Mouse (Mus musculus) granulocyte monocyte progenitor cell, adult 5-6 weeks (primary cell): ENCODE results near the gene Lrpprc. TPM values are rescaled to one million over a fixed set of nuclear protein-coding genes. Genes with fewer than 3 reads are reported as not detected.

ENCODE experiments used
- ATAC-seq: replicated peaks from 2 replicates; pipeline ENCODE4 v1.8.0; 2016; ENCODE audit warnings: mild to moderate bottlenecking, moderate TSS enrichment, inconsistent platforms; ENCODE audit not compliant: poor library complexity, severe bottlenecking
- total RNA-seq, 2 experiments: library from RNA; stranded (forward) in 1 of 2; stranded (reverse) in 1 of 2; fragments of 200-712, 200-1000 nt in 1 of 2; fragments of >200 nt in 1 of 2; fragmentation: Nextera tagmentation in 1 of 2; gene quantifications; 2 replicates each; pipeline ENCODE4 v1.2.3; 2014 to 2017

Lrpprc gene
- total RNA-seq, 2 experiments from 2014 or later = 51.2 to 76.4 TPM

- ATAC-seq = no peak
These were observed 115.4 kb downstream of the Lrpprc start for GRCm38 (mm10) chr17:84675204-84675603.

- ATAC-seq = no peak
These were observed 116.5 kb downstream of the Lrpprc start for GRCm38 (mm10) chr17:84674048-84674447.

DNA sequence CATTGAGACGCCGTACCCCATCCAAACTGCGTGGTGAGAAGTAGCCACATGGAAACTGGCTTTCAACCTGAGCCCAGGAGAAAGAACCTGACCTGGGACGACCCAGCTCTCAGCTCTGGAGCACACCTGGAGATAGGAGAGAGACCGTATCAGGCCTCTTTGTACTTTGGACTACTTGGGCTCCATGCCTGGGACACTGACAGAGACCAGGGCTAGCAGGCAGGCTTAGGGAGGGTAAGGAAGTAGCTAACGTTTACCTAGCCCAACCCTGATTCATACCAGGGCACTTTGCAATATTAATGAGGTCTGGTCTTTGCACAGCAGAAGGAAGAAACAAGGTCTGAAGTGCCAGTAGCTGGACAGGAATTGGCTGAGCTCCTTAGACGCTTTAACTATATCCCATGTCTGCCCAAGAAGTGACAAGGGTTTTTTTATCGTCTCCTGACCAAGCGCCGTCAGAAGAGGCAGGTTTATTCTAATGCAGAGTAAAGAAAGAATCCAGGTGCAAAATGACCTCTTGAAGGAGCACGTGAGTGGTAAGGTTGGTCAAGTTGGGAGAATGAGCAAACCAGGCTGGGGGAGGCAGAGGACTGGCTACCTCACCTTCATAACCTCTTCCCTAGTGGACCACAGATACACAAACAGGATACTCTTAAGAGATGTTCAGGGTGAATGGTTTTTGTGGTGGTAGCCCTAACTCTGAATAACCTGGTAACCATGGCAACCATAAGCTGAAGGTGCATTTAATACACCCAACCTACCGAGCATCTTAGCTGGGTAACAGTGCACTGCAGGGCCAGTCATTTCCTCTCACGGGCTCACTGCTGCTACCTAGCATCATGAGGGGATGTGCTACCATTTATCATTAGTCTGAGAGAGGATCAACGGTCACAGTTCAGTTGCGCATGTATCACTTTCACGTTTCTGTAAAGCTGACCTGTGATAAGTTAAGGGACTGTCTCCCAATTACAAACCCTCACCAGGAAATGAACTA lies 117.9 kb downstream of the Lrpprc start:
- ATAC-seq = no peak

DNA sequence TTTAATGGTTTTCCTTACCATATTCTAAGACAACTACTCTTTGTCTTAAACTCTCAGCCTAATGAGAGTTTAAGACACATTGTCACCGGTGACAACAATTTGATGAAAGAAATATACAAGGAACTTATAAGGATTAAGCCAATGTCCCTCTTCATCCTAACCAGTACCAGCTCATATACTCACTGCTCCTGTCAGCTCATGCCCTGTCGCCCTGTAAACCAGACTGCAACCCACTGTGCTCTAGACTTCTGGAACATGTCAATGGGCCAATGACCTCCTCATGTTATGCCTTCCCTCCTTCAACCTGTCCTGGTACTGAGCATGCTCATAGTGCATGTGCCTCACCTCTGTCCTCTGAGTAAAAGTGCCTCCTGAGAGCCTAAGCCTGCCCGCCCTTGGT lies 122.7 kb downstream of the Lrpprc start:
- ATAC-seq = no peak

- 0 out of 2 replicates have a peak, but pooled peaks have one; percentile 32 for ATAC-seq
These were observed 124.9 kb downstream of the Lrpprc start for GRCm38 (mm10) chr17:84665691-84666090.

DNA sequence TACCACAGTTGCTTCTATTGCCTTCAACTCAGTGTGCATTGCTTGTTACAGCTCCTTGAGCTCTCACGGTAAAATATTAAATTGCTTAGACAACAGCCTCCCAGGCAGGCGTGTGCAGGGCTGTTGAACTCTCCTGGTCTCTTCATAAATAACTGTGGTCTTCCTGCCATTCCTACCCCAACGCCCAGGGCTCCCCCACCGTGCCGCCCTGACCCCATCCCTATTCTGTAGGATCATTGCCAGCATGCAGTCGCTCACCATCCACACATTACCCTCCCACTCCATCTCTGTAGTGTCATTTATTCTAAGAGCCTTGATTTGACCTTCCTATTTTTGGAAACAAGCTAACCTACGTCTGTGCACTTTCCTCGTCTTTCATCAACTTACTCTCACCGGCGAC lies 125.5 kb downstream of the Lrpprc start:
- no peak for ATAC-seq

- no peak for ATAC-seq
These were observed 131.6 kb downstream of the Lrpprc start for GRCm38 (mm10) chr17:84658951-84659350.

DNA sequence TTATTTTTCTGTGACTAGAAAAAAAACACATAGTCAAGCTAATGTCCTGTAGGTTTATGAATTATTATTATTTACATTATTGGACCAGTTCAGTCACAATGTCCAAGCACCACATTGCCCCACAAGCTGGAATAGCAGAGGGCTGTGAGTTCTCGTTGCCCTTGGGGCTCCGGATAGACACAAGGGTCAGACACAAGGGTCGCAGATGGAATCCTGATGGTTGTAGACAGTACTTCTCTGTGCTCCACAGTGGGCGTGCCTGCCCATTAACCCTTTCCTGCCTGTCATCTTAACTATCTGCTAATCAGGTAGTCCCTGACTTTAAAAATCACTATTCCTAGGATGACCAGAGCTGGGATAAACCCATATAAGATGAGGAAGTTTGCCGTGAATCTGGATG lies 132.4 kb downstream of the Lrpprc start:
- no peak for ATAC-seq

DNA sequence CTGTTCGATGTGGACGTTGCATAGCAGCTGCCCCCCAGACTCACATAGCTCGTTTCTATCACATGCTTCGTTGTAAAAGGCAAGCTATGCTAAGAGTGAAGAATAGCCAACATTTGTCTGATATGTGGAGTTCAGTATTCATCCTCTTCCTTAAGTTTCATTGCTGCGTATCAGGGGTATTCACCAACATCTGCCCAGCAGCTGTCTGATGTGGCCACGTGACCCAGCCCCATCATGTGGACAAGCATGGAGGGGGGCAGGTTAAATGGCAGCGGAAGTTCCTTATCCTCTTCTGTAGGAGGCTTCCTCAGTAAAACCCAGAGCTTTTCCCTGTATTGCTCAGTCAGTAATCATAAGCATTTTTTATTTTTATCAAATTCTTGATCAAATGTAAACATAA lies 132.8 kb downstream of the Lrpprc start:
- no peak for ATAC-seq

GRCm38 (mm10) chr17:84657422-84657732 lies 133.2 kb downstream of the Lrpprc start:
- ATAC-seq = no peak

- ATAC-seq = no peak
These were observed 133.8 kb downstream of the Lrpprc start for GRCm38 (mm10) chr17:84656653-84657421.

GRCm38 (mm10) chr17:84656205-84656604 lies 134.4 kb downstream of the Lrpprc start:
- ATAC-seq = no peak

Other genes starting within 250 kb of the Lrpprc start
- 4.8 and 6.4 TPM in 2 replicates for gene Dync2li1, start 164.3 kb downstream of the Lrpprc start, total RNA-seq (2014; fragmentation: Nextera tagmentation)
- 2.3 and 4.2 TPM in 2 replicates for gene Dync2li1, start 164.3 kb downstream of the Lrpprc start, total RNA-seq (2017)
- not detected in 2 replicates for gene Abcg8, start 114.5 kb downstream of the Lrpprc start, total RNA-seq (2014; fragmentation: Nextera tagmentation)
- not detected in 2 replicates for gene Abcg8, start 114.5 kb downstream of the Lrpprc start, total RNA-seq (2017)
- gene Abcg5, start 107.8 kb downstream of the Lrpprc start, total RNA-seq (2014; fragmentation: Nextera tagmentation) = not detected in 2 replicates
- gene Abcg5, start 107.8 kb downstream of the Lrpprc start, total RNA-seq (2017) = not detected in 2 replicates
- gene Ppm1b, start 166.0 kb upstream of the Lrpprc start, total RNA-seq (2014; fragmentation: Nextera tagmentation) = 36.9 and 39.3 TPM in 2 replicates
- 39.5 and 48.2 TPM in 2 replicates for gene Ppm1b, start 166.0 kb upstream of the Lrpprc start, total RNA-seq (2017)
- not detected in 2 replicates for gene Slc3a1, start 237.6 kb upstream of the Lrpprc start, total RNA-seq (2014; fragmentation: Nextera tagmentation)
- gene Slc3a1, start 237.6 kb upstream of the Lrpprc start, total RNA-seq (2017) = 0.62 TPM in 1 of 2 replicates, not detected in the other